Mouse (Mus musculus) layer of hippocampus, adult 18-20 months (tissue): ENCODE measurements at regions not wholly inside any gene's neighbourhood (a gene's known extent, or its start where the extent isn't known, plus 50 kb on each side); places are given as distances from the start of the nearest gene placed in this dataset.

ENCODE experiments used
- DNase-seq, 2 experiments: peaks; one replicate each; pipeline ENCODE4 v3.0.0; 2022; ENCODE audit warnings: low spot score in 2 of 2

- no peak for DNase-seq
These were observed 85.6 kb downstream of the Fgf18 start for GRCm38 (mm10) chr11:33061570-33061969.

GRCm38 (mm10) chr11:33060352-33060751, 86.8 kb downstream of the Fgf18 start:
- no peak for DNase-seq

- no peak for DNase-seq
These were observed 97.0 kb downstream of the Fgf18 start for GRCm38 (mm10) chr11:33050216-33050615.

GRCm38 (mm10) chr11:33039854-33040792, 107.1 kb downstream of the Fgf18 start:
- no peak for DNase-seq

- no peak for DNase-seq
These were observed 110.8 kb downstream of the Fgf18 start for GRCm38 (mm10) chr11:33036367-33036766.

GRCm38 (mm10) chr11:33028920-33029319, 118.3 kb downstream of the Fgf18 start:
- DNase-seq = peak in 1 of 2 experiments; percentile 18

- DNase-seq = no peak
These were observed 120.1 kb downstream of the Fgf18 start for GRCm38 (mm10) chr11:33027121-33027520.

- no peak for DNase-seq
These were observed 133.7 kb downstream of the Fgf18 start for GRCm38 (mm10) chr11:33013229-33014185.

GRCm38 (mm10) chr11:33012384-33013160, 134.6 kb downstream of the Fgf18 start:
- DNase-seq = no peak

- DNase-seq = no peak
These were observed 138.6 kb downstream of the Fgf18 start for GRCm38 (mm10) chr11:33008611-33009010.

- DNase-seq = no peak
These were observed 139.2 kb downstream of the Fgf18 start for GRCm38 (mm10) chr11:33007826-33008530.

- no peak for DNase-seq
These were observed 139.8 kb downstream of the Fgf18 start for GRCm38 (mm10) chr11:33007366-33007765.

GRCm38 (mm10) chr11:33005183-33005582, 142.0 kb downstream of the Fgf18 start:
- peak; percentile 5 to 30 for DNase-seq

GRCm38 (mm10) chr11:33004603-33005002, 142.6 kb downstream of the Fgf18 start:
- no peak for DNase-seq

- no peak for DNase-seq
These were observed 147.4 kb downstream of the Fgf18 start for GRCm38 (mm10) chr11:32999684-33000255.

- peak; percentile 3 to 4 for DNase-seq
These were observed 148.3 kb downstream of the Fgf18 start for GRCm38 (mm10) chr11:32998687-32999605.

- no peak for DNase-seq
These were observed 152.8 kb downstream of the Fgf18 start for GRCm38 (mm10) chr11:32994391-32994790.

GRCm38 (mm10) chr11:32993439-32993838, 153.8 kb downstream of the Fgf18 start:
- DNase-seq = no peak
